Mouse (Mus musculus): ENCODE measurements around the gene Plcl2.

DNA sequence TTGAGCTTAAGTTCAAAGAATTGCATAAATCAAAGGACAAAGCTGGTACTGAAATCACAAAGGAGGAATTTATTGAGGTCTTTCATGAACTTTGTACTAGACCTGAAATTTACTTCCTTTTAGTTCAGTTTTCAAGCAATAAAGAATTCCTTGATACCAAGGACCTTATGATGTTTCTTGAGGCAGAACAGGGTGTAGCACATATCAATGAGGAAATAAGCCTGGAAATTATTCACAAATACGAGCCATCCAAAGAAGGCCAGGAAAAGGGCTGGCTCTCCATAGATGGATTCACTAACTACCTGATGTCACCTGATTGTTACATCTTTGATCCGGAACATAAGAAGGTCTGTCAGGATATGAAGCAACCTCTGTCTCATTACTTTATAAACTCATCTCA is 97.7 kb downstream of the Plcl2 start:
- no peak for TF ChIP-seq CTCF (IDR thresholded peaks at IDR 0.05; ENCODE audit: borderline replicate concordance, control insufficient read depth, extremely low read depth, insufficient read depth, low read length, poor library complexity)
- TF ChIP-seq POLR2A (IDR thresholded peaks at IDR 0.05; ENCODE audit: control insufficient read depth, extremely low read depth, insufficient read depth, low read length, poor library complexity), result no peak
